8 mouse cellular contexts compared by ENCODE assay signal in genomic region chr16:5146367-5147036, GRCm38 (mm10). TPM values are rescaled to one million over a fixed set of nuclear protein-coding genes. Genes with fewer than 3 reads are reported as not detected.
DNase-seq lines count a peak whose midpoint lies in the region; ATAC-seq and TF ChIP-seq lines count a peak whose summit lies in the region.

No protein-coding gene starts in this region.

- H3K9ac ChIP-seq in limb, embryonic 11.5 days (ENCODE audit: low read length) = no peak overlapping the region
- H3K9ac ChIP-seq in midbrain, embryonic 11.5 days (ENCODE audit: low read length) = peak overlapping the region; percentile 21; the same call in 1 of the 2 replicates
- H3K9ac ChIP-seq in stomach, embryonic 14.5 days (replicated peaks; ENCODE audit: low read depth, low read length) = no peak overlapping the region

- peak; percentile 61 to 76 for DNase-seq in urinary bladder, adult 18-20 months (ENCODE audit: low spot score in 2 of 2)
- DNase-seq in urinary bladder, postnatal 10 days (ENCODE audit: low spot score) = no peak
- peak; percentile 81 for DNase-seq in gastrocnemius, postnatal 25 days
- DNase-seq in induced T-regulatory cell, adult 2 months (ENCODE audit: low read depth) = peak; percentile 37
- peak; percentile 86 for DNase-seq in limb, embryonic 11.5 days (ENCODE audit: low spot score)
- peak; percentile 92 for DNase-seq in midbrain, embryonic 11.5 days (ENCODE audit: low spot score, missing footprints)

- H3K27me3 ChIP-seq in limb, embryonic 11.5 days (ENCODE audit: control insufficient read depth, insufficient read depth, low read length) = no peaks in the 10 kb centered on the region
- peaks cover 8% of the 10 kb centered on the region; the same call in 1 of the 2 replicates for H3K27me3 ChIP-seq in midbrain, embryonic 11.5 days (ENCODE audit: control insufficient read depth, insufficient read depth, low read length)
- 0 out of 2 replicates have a peak, but pooled peaks cover 3% of the 10 kb centered on the region for H3K27me3 ChIP-seq in stomach, embryonic 14.5 days (ENCODE audit: control insufficient read depth, insufficient read depth, low read length)

- H3K9me3 ChIP-seq in limb, embryonic 11.5 days (ENCODE audit: control insufficient read depth, low read length) = no peaks in the 10 kb centered on the region
- no peaks in the 10 kb centered on the region for H3K9me3 ChIP-seq in midbrain, embryonic 11.5 days (ENCODE audit: control insufficient read depth, low read length)
- no peaks in the 10 kb centered on the region for H3K9me3 ChIP-seq in stomach, embryonic 14.5 days (ENCODE audit: control insufficient read depth, low read depth, low read length)

- peak overlapping the region; percentile 36 for H3K4me3 ChIP-seq in cortical plate, adult 2 months (ENCODE audit: insufficient read depth, low read length)
- H3K4me3 ChIP-seq in limb, embryonic 11.5 days (ENCODE audit: low read depth, low read length) = no peak overlapping the region; the same call in 1 of the 2 replicates
- H3K4me3 ChIP-seq in midbrain, embryonic 11.5 days (ENCODE audit: low read depth, low read length) = peak overlapping the region; percentile 34
- H3K4me3 ChIP-seq in stomach, embryonic 14.5 days (ENCODE audit: low read depth, low read length) = peak overlapping the region; percentile 26

- no peaks in the 10 kb centered on the region for H3K36me3 ChIP-seq in limb, embryonic 11.5 days (ENCODE audit: control insufficient read depth, insufficient read depth, low read length)
- H3K36me3 ChIP-seq in midbrain, embryonic 11.5 days (ENCODE audit: control insufficient read depth, insufficient read depth, low read length) = no peaks in the 10 kb centered on the region
- no peaks in the 10 kb centered on the region for H3K36me3 ChIP-seq in stomach, embryonic 14.5 days (ENCODE audit: control insufficient read depth, insufficient read depth, low read length)

- WGBS in limb, embryonic 11.5 days = 1% methylated on average over 26 of the region's 26 CpGs
- 2% methylated on average over 26 of the region's 26 CpGs for WGBS in midbrain, embryonic 11.5 days
- WGBS in stomach, embryonic 14.5 days = 1% methylated on average over 26 of the region's 26 CpGs

- ATAC-seq in limb, embryonic 11.5 days (ENCODE audit: insufficient number of reproducible peaks, low FRiP score, low TSS enrichment, low read depth) = peak; percentile 92
- ATAC-seq in midbrain, embryonic 11.5 days (ENCODE audit: low FRiP score) = peak; percentile 93
- peak; percentile 92 for ATAC-seq in stomach, embryonic 14.5 days (ENCODE audit: insufficient number of reproducible peaks, insufficient read depth, low FRiP score, low read depth)

- TF ChIP-seq CTCF in cortical plate, adult 2 months (IDR thresholded peaks at IDR 0.05; ENCODE audit: extremely low read depth, insufficient read depth, low read length) = no peak

- H3K27ac ChIP-seq in cortical plate, adult 2 months (ENCODE audit: insufficient read depth, low read length) = no peak overlapping the region
- no peak overlapping the region for H3K27ac ChIP-seq in limb, embryonic 11.5 days (replicated peaks; ENCODE audit: low read depth, low read length)
- H3K27ac ChIP-seq in midbrain, embryonic 11.5 days (ENCODE audit: low read depth, low read length) = no peak overlapping the region
- H3K27ac ChIP-seq in stomach, embryonic 14.5 days (ENCODE audit: low read length) = no peak overlapping the region

- no peak for TF ChIP-seq POLR2A in cortical plate, adult 2 months (IDR thresholded peaks at IDR 0.05; ENCODE audit: extremely low read depth, insufficient read depth, low read length)

- peak overlapping the region; percentile 33 for H3K4me2 ChIP-seq in limb, embryonic 11.5 days (ENCODE audit: low read depth, severe bottlenecking)
- peak overlapping the region; percentile 59 for H3K4me2 ChIP-seq in midbrain, embryonic 11.5 days
- peak overlapping the region; percentile 53 for H3K4me2 ChIP-seq in stomach, embryonic 14.5 days (replicated peaks; ENCODE audit: low read depth, low read length)

- H3K4me1 ChIP-seq in cortical plate, adult 2 months (ENCODE audit: control insufficient read depth, insufficient read depth, low read length) = peaks cover 1% of the 10 kb centered on the region; the same call in 1 of the 2 replicates
- H3K4me1 ChIP-seq in limb, embryonic 11.5 days (ENCODE audit: control insufficient read depth, insufficient read depth, low read length) = no peaks in the 10 kb centered on the region
- peaks cover 15% of the 10 kb centered on the region for H3K4me1 ChIP-seq in midbrain, embryonic 11.5 days (ENCODE audit: control insufficient read depth, insufficient read depth, low read length)
- H3K4me1 ChIP-seq in stomach, embryonic 14.5 days (ENCODE audit: control insufficient read depth, insufficient read depth, low read length) = no peaks in the 10 kb centered on the region

RNA-seq across cellular contexts. Expression of gene Sec14l5, which starts 0.4 kb away (rescaled TPM):
- 12.2 and 15.4 TPM in 2 replicates for polyA plus RNA-seq in cortical plate, adult 2 months (2012; rRNA removed)
- total RNA-seq in gastrocnemius, postnatal 25 days (2021) = 10 to 100 TPM; 11.4 to 12.9 TPM
- polyA plus RNA-seq in limb, embryonic 11.5 days (2014; fragmentation: Nextera tagmentation; extraction: Ambion mirVana) = not detected in 2 replicates
- polyA plus RNA-seq in midbrain, embryonic 11.5 days (2014; fragmentation: Nextera tagmentation; extraction: Ambion mirVana) = 0.23 and 0.25 TPM in 2 replicates
- 0.06 and 0.13 TPM in 2 replicates for polyA plus RNA-seq in stomach, embryonic 14.5 days (2014; fragmentation: Nextera tagmentation; extraction: Ambion mirVana)

RNA-seq across cellular contexts. Expression of gene Ppl, which starts 14.3 kb away (rescaled TPM):
- polyA plus RNA-seq in cortical plate, adult 2 months (2012; rRNA removed) = 0.25 and 0.42 TPM in 2 replicates
- 1 to 10 TPM in 1 of 2 experiments, under 1 TPM in 1; 0.77 to 2.2 TPM for total RNA-seq in gastrocnemius, postnatal 25 days (2021)
- polyA plus RNA-seq in limb, embryonic 11.5 days (2014; fragmentation: Nextera tagmentation; extraction: Ambion mirVana) = 1.6 and 1.7 TPM in 2 replicates
- polyA plus RNA-seq in midbrain, embryonic 11.5 days (2014; fragmentation: Nextera tagmentation; extraction: Ambion mirVana) = 0.44 and 0.48 TPM in 2 replicates
- 12.7 and 15.6 TPM in 2 replicates for polyA plus RNA-seq in stomach, embryonic 14.5 days (2014; fragmentation: Nextera tagmentation; extraction: Ambion mirVana)

RNA-seq across cellular contexts. Expression of gene Nagpa, which starts 57.3 kb away (rescaled TPM):
- 17.4 and 19.4 TPM in 2 replicates for polyA plus RNA-seq in cortical plate, adult 2 months (2012; rRNA removed)
- total RNA-seq in gastrocnemius, postnatal 25 days (2021) = 1 to 10 TPM; 7.0 to 7.4 TPM
- polyA plus RNA-seq in limb, embryonic 11.5 days (2014; fragmentation: Nextera tagmentation; extraction: Ambion mirVana) = 16.6 and 16.9 TPM in 2 replicates
- polyA plus RNA-seq in midbrain, embryonic 11.5 days (2014; fragmentation: Nextera tagmentation; extraction: Ambion mirVana) = 10.7 and 10.8 TPM in 2 replicates
- 14.0 and 14.5 TPM in 2 replicates for polyA plus RNA-seq in stomach, embryonic 14.5 days (2014; fragmentation: Nextera tagmentation; extraction: Ambion mirVana)

Comparison
In these comparisons a context has a peak if more than half of its experiments do, and no peak if none do; other contexts are left out.
1. RNA of gene Sec14l5, which starts 0.4 kb away (polyA plus RNA-seq): 12.2 to 15.4 TPM in cortical plate, adult 2 months; 0.23 to 0.25 TPM in midbrain, embryonic 11.5 days, 0.06 to 0.13 TPM in stomach, embryonic 14.5 days and not detected in limb, embryonic 11.5 days; every median in the first group is over 10 times any median in the second.
2. Peak in every context shown above with its lines, with median percentiles within 50 percentile points of each other: ATAC-seq and H3K4me2 ChIP-seq.